Mouse (Mus musculus) thymus, adult 2 months (tissue): Measurements from ENCODE around the gene Hist1h3i.

Source experiments
- CTCF ChIP-seq: fragments of 200-500 bp; IDR thresholded peaks from 2 replicates; pipeline ENCODE4 v1.5.1; 2012; ENCODE audit warnings: mild to moderate bottlenecking, control low read depth, low read length, moderate library complexity, borderline replicate concordance; ENCODE audit not compliant: control insufficient read depth, poor library complexity, insufficient read depth; ENCODE audit errors: extremely low read depth
- POLR2A ChIP-seq: fragments of 200-500 bp; IDR thresholded peaks from 2 replicates; pipeline ENCODE4 v1.6.1; 2012; ENCODE audit warnings: mild to moderate bottlenecking, low read length, control low read depth, moderate library complexity; ENCODE audit not compliant: control insufficient read depth, poor library complexity, insufficient read depth; ENCODE audit errors: extremely low read depth

DNA sequence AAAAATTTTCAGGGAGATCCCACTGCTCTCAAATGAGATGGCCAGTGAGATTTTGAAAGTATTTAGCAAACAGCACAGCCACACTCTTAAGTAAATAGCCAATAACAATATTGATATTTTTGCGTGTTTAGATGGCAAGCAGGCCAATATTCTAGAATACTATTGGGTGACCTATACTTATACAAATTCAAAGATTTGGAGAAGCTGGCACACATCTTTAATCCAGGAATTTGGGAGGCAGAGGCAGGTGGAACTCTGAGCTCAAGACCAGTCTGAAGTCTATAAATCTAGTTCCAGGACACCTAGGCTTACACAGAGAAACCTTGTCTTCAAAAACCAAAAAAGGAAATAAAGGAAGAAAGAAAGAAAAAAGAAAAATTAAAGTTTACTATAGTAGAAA is 1.5 kb downstream of the Hist1h3i start:
- TF ChIP-seq POLR2A (no peak), CTCF (no peak)
